ENCODE assay signal across 15 mouse cellular contexts in genomic region chr5:114528355-114528754, GRCm38 (mm10).
"Had no signal": no experiment of that assay in that cellular context is flagged by ENCODE, and none has a peak within 500 bp of the region (broad histone marks: within the 10 kb centered on the region; RNA-seq: fewer than 3 reads in every experiment).

No protein-coding gene starts in this region.

- H3K27ac ChIP-seq: left cerebral cortex, adult 2 months; limb, embryonic 12.5 days; limb, embryonic 15.5 days; liver, embryonic 13.5 days; stomach, postnatal 0 days had no signal

- H3K4me2 ChIP-seq: limb, embryonic 12.5 days; limb, embryonic 15.5 days; liver, embryonic 13.5 days; midbrain, embryonic 11.5 days had no signal

- H3K9me3 ChIP-seq: limb, embryonic 12.5 days; limb, embryonic 15.5 days; liver, embryonic 13.5 days had no signal

- H3K36me3 ChIP-seq: limb, embryonic 12.5 days; limb, embryonic 15.5 days; liver, embryonic 13.5 days had no signal

- H3K4me3 ChIP-seq: left cerebral cortex, adult 2 months; limb, embryonic 12.5 days; limb, embryonic 15.5 days; liver, embryonic 13.5 days had no signal

- H3K27me3 ChIP-seq: limb, embryonic 12.5 days; limb, embryonic 15.5 days; liver, embryonic 13.5 days had no signal

- H3K4me1 ChIP-seq: liver, embryonic 13.5 days had no signal

- H3K9ac ChIP-seq: limb, embryonic 12.5 days; limb, embryonic 15.5 days; liver, embryonic 13.5 days had no signal

- DNase-seq: layer of hippocampus, postnatal 36 days; left cerebral cortex, postnatal 4 days; liver, embryonic 13.5 days; lung, adult 2 months; lung, postnatal 14 days; lung, postnatal 4 days; midbrain, embryonic 14.5 days; thymus, adult 2 months; thymus, postnatal 14 days; thymus, postnatal 4 days had no signal
